ENCODE assay signal across 8 mouse cellular contexts in genomic region chr11:84828516-84829399, GRCm38 (mm10). TPM values are rescaled to one million over a fixed set of nuclear protein-coding genes. Genes with fewer than 3 reads are reported as not detected.
DNase-seq lines count a peak whose midpoint lies in the region; ATAC-seq and TF ChIP-seq lines count a peak whose summit lies in the region.

Gene Dhrs11 (minus strand): TSS chr11:84828994.

- peak within 1 kb of the TSS; percentile 86 for H3K4me2 ChIP-seq in embryonic facial prominence, embryonic 13.5 days
- peak within 1 kb of the TSS; percentile 91 for H3K4me2 ChIP-seq in limb, embryonic 12.5 days
- peak within 1 kb of the TSS; percentile 97 for H3K4me2 ChIP-seq in midbrain, embryonic 14.5 days (ENCODE audit: low read length)

- no peaks in the 10 kb centered on the region for H3K9me3 ChIP-seq in embryonic facial prominence, embryonic 13.5 days
- no peaks in the 10 kb centered on the region for H3K9me3 ChIP-seq in limb, embryonic 12.5 days
- no peaks in the 10 kb centered on the region for H3K9me3 ChIP-seq in midbrain, embryonic 14.5 days (ENCODE audit: control insufficient read depth, low read length)

- peaks cover 28% of the 10 kb centered on the region for H3K36me3 ChIP-seq in embryonic facial prominence, embryonic 13.5 days
- H3K36me3 ChIP-seq in kidney, adult 2 months (ENCODE audit: control insufficient read depth, insufficient read depth, low read length): no peaks in the 10 kb centered on the region; the same call in 1 of the 2 replicates
- H3K36me3 ChIP-seq in limb, embryonic 12.5 days: peaks cover 32% of the 10 kb centered on the region
- H3K36me3 ChIP-seq in midbrain, embryonic 14.5 days (ENCODE audit: control insufficient read depth, insufficient read depth, low read length): peaks cover 27% of the 10 kb centered on the region

- peak within 1 kb of the TSS; percentile 91 for H3K9ac ChIP-seq in embryonic facial prominence, embryonic 13.5 days
- H3K9ac ChIP-seq in limb, embryonic 12.5 days (replicated peaks): peak within 1 kb of the TSS; percentile 75
- H3K9ac ChIP-seq in midbrain, embryonic 14.5 days (replicated peaks; ENCODE audit: low read length): peak within 1 kb of the TSS; percentile 56

- ATAC-seq in embryonic facial prominence, embryonic 13.5 days (ENCODE audit: insufficient number of reproducible peaks, insufficient read depth, low FRiP score, low TSS enrichment, low read depth): peak; percentile 81
- peak; percentile 94 for ATAC-seq in limb, embryonic 12.5 days (ENCODE audit: insufficient number of reproducible peaks, insufficient read depth, low FRiP score, low TSS enrichment, low read depth)
- peak; percentile 82 for ATAC-seq in midbrain, embryonic 14.5 days (ENCODE audit: low FRiP score, low TSS enrichment)

- no peak for TF ChIP-seq CTCF in kidney, adult 2 months (conservative IDR thresholded peaks at IDR 0.05; ENCODE audit: insufficient read depth, insufficient read length, low read depth, low read length)

- under 1% methylated on average over 62 of the region's 62 CpGs for WGBS in embryonic facial prominence, embryonic 13.5 days
- WGBS in kidney, adult 2 months: under 1% methylated on average over 62 of the region's 62 CpGs
- under 1% methylated on average over 62 of the region's 62 CpGs for WGBS in limb, embryonic 12.5 days
- WGBS in midbrain, embryonic 14.5 days: under 1% methylated on average over 62 of the region's 62 CpGs

- no peak for TF ChIP-seq POLR2A in kidney, adult 2 months (IDR thresholded peaks at IDR 0.05; ENCODE audit: low read depth, low read length)

- no peaks in the 10 kb centered on the region for H3K27me3 ChIP-seq in embryonic facial prominence, embryonic 13.5 days
- H3K27me3 ChIP-seq in kidney, adult 2 months (replicated peaks; ENCODE audit: control insufficient read depth, insufficient read depth, low read length): no peaks in the 10 kb centered on the region
- H3K27me3 ChIP-seq in limb, embryonic 12.5 days: no peaks in the 10 kb centered on the region
- H3K27me3 ChIP-seq in midbrain, embryonic 14.5 days (ENCODE audit: control insufficient read depth, insufficient read depth, low read length): no peaks in the 10 kb centered on the region

- H3K27ac ChIP-seq in embryonic facial prominence, embryonic 13.5 days: peak within 1 kb of the TSS; percentile 73
- H3K27ac ChIP-seq in kidney, adult 2 months (ENCODE audit: insufficient read depth, low read depth, low read length): peak within 1 kb of the TSS; percentile 72
- H3K27ac ChIP-seq in limb, embryonic 12.5 days: peak within 1 kb of the TSS; percentile 63
- H3K27ac ChIP-seq in midbrain, embryonic 14.5 days (replicated peaks; ENCODE audit: low read depth, low read length): peak within 1 kb of the TSS; percentile 60

- peaks cover 22% of the 10 kb centered on the region for H3K4me1 ChIP-seq in embryonic facial prominence, embryonic 13.5 days
- H3K4me1 ChIP-seq in kidney, adult 2 months (ENCODE audit: control insufficient read depth, insufficient read depth, low read length): peaks cover 20% of the 10 kb centered on the region
- 0 out of 2 replicates have a peak, but pooled peaks cover 9% of the 10 kb centered on the region for H3K4me1 ChIP-seq in limb, embryonic 12.5 days (replicated peaks)
- H3K4me1 ChIP-seq in midbrain, embryonic 14.5 days (ENCODE audit: control insufficient read depth, insufficient read depth, low read length): peaks cover 9% of the 10 kb centered on the region; the same call in 1 of the 2 replicates

- peak; percentile 86 for DNase-seq in 3T3-L1 (ENCODE audit: low read depth, low spot score)
- DNase-seq in adrenal gland, postnatal 36 days: peak; percentile 98
- DNase-seq in heart, adult 18-20 months: peak; percentile 97
- DNase-seq in kidney, adult 2 months: peak; percentile 97
- peak; percentile 84 for DNase-seq in midbrain, embryonic 14.5 days
- DNase-seq in spleen, adult 12 weeks (ENCODE audit: low spot score): peak; percentile 88

- peak within 1 kb of the TSS; percentile 77 for H3K4me3 ChIP-seq in embryonic facial prominence, embryonic 13.5 days
- peak within 1 kb of the TSS; percentile 68 for H3K4me3 ChIP-seq in kidney, adult 2 months (ENCODE audit: insufficient read depth, low read depth, low read length)
- peak within 1 kb of the TSS; percentile 79 for H3K4me3 ChIP-seq in limb, embryonic 12.5 days (replicated peaks)
- H3K4me3 ChIP-seq in midbrain, embryonic 14.5 days (replicated peaks; ENCODE audit: low read depth, low read length): peak within 1 kb of the TSS; percentile 56

RNA-seq across cellular contexts. Expression of gene Dhrs11, which starts in this region (rescaled TPM):
- 10 to 100 TPM; 36.4 to 45.0 TPM for total RNA-seq in adrenal gland, postnatal 36 days (2021)
- polyA plus RNA-seq in embryonic facial prominence, embryonic 13.5 days (2015; fragmentation: Nextera tagmentation; extraction: Ambion mirVana): 12.5 and 17.6 TPM in 2 replicates
- 10 to 100 TPM; 97.1 to 99.1 TPM for total RNA-seq in heart, adult 18-20 months (2021)
- polyA plus RNA-seq in kidney, adult 2 months (2012; rRNA removed): 60.4 and 63.4 TPM in 2 replicates
- 9.8 and 12.3 TPM in 2 replicates for polyA plus RNA-seq in limb, embryonic 12.5 days (2016; fragmentation: Nextera tagmentation; extraction: Ambion mirVana)
- polyA plus RNA-seq in midbrain, embryonic 14.5 days (2014; fragmentation: Nextera tagmentation; extraction: Ambion mirVana): 5.8 and 6.7 TPM in 2 replicates

Comparison
In these comparisons a context has a peak if more than half of its experiments do, and no peak if none do; other contexts are left out.
1. Peak in every context shown above with its lines: DNase-seq, ATAC-seq, H3K4me3 ChIP-seq and H3K27ac ChIP-seq.